Mouse (Mus musculus): ENCODE results near the gene Rin3.

GRCm38 (mm10) chr12:102424456-102424855, 141.6 kb downstream of the Rin3 start:
- TF ChIP-seq POLR2A (IDR thresholded peaks at IDR 0.05; ENCODE audit: borderline replicate concordance, extremely low read depth, low read depth, low read length) (no peak), CTCF (IDR thresholded peaks at IDR 0.05; ENCODE audit: insufficient read depth, low read length) (no peak)
